Mouse (Mus musculus) thymus, postnatal 36 days (tissue): Measurements from ENCODE around the gene Fam149a.
"Not testable (repeated sequence)": the region's sequence is repeated elsewhere in the genome, so short reads cannot be mapped to it uniquely, and the experiment has no call there.

Source experiments
- DNase-seq, 2 experiments: peaks; one replicate each; pipeline ENCODE4 v3.0.0; 2022; ENCODE audit warnings: mixed read lengths in 2 of 2

Fam149a gene

GRCm38 (mm10) chr8:45330856-45331255 is 51.2 kb downstream of the Fam149a start:
- no peak for DNase-seq

DNA sequence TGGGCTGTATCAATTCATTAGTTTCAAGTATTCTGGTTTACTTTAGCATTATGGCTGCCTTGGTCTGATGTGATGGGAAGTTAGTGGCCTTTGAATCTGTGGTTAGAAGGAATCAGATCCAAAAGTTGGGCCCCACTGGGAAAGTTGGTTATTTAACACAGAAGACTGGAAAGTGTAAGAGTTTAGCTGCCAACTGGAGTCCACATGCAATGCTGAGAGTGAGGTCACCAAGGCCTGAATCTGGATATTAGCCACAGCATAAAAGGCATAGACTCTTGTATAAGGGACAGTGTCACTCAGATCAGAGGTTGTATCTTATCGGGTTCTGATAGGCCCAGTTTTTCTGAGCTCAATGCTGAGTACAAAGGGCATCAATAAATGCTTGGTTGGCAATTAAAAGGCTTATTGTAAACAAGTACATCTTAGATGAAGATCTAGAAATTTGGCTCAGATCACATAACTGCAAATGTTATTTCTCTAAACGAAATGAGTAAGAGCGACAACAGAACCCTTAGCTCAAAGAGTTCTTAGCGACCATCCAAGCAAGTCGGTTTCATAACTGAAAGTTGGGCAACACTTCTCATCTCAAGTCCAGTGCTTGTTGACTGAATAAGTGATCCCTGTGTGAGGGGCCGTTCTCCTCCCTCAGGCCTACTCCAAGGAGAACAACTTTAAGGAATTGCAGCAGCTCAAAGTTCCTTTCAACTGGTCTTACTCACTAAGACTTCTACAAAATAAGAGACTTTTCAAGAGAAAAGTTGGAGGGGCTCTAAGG is 52.7 kb downstream of the Fam149a start:
- DNase-seq = no peak

- DNase-seq = not testable (repeated sequence)
Measured at GRCm38 (mm10) chr8:45327076-45327475, 55.0 kb downstream of the Fam149a start.

DNA sequence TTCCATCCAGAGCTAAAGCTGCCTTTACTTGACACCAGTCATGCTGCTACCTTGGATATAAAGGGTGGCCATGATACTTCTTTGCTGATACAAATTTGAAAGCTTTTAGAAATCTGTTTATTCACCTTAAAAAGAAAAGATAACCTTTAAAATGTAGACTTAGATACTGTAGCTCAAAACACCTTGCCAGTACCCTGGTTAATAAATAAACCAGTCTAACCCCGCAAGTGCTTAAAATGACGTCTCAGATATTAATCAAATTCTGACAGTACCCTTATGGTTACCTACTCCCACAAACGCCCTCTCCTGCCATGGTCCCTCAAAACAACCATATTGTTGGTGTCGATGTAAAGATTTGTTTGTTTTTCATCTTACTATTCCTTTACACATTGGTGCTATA is 57.9 kb downstream of the Fam149a start:
- DNase-seq = no peak

GRCm38 (mm10) chr8:45321365-45321764 is 60.7 kb downstream of the Fam149a start:
- no peak for DNase-seq

- no peak for DNase-seq
Measured at GRCm38 (mm10) chr8:45320930-45321329, 61.2 kb downstream of the Fam149a start.

GRCm38 (mm10) chr8:45310967-45311366 is 71.1 kb downstream of the Fam149a start:
- no peak for DNase-seq

DNA sequence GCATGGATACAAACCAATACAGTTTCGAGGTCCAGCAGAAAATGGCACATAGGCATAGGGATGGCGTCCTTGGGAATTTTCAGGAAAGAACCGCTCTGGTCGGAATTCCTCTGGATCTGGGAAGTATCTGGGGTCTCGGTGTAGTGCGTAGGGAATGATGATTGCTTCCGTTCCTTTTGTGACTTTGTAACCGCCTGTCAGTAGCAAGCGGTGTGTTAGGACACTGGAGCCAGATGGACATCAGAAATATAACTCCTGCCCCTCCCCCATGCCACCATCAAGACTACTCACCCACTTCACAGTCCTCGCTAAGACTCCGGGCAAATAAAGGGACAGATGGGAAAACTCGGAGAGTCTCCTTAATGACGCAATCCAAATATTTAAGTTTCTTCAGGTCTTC is 73.7 kb downstream of the Fam149a start, which contains the start of gene Gm45753:
Gm45753 (minus strand) TSS at position 101 of the 400 bp plus-strand sequence.
- no peak for DNase-seq

GRCm38 (mm10) chr8:45305479-45305878 is 76.6 kb downstream of the Fam149a start:
- no peak for DNase-seq

DNA sequence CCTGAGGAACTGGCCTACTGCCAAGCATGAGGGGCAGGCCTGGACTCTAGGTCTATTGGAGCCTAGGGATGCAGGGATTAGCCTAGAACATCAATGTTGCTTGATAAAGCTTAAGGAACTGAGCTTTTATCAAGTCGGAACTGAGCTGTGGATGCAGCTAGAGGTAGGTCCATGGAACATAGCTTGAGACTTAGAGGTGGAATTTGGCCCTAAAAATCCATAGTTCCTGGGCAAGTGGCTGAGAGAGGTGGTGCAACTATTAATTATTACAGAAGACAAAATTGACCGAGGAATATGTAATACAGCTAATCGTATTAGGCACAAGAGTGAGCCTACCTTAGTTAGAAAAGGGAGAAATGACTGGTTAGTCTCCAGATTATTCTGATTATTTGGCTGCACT is 77.7 kb downstream of the Fam149a start:
- DNase-seq = no peak

DNA sequence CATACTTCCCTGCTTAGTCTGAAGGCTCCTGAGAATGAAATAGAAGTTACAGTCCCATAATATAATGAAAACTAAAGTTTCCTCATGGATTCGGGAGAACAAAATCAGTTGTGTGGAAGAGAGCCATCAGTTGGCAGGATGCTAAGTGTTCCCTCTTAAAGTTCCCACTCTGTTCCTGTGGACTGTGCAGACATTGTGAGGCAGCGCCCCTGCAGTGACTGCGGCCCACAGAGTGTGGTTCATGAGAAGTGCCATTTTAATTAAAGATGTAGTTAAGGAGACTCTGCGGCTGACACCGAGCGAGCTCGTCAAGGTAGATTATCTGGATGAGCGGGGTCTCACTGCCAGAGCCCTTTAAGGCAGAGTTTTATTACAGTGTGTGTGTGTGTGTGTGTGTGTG is 79.7 kb downstream of the Fam149a start:
- DNase-seq = no peak

DNA sequence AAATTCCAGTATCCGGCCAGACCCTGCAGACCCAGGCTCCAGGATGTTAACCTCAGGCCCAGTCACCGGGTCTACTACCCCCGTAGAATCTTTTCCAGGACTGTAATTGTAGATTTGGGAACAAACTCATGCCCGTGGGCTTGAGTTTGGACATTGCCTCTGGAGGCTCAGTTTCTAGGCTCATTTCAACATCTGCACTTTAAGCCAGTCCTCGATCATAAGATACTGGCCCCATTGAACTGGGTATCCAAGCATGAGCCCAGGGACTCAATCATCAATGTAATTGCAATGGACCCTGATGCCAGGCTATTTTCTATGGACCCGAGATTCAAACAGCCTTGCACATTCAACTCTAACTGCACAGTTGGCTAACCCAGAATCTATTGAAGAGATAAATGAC is 86.8 kb downstream of the Fam149a start:
- no peak for DNase-seq

DNA sequence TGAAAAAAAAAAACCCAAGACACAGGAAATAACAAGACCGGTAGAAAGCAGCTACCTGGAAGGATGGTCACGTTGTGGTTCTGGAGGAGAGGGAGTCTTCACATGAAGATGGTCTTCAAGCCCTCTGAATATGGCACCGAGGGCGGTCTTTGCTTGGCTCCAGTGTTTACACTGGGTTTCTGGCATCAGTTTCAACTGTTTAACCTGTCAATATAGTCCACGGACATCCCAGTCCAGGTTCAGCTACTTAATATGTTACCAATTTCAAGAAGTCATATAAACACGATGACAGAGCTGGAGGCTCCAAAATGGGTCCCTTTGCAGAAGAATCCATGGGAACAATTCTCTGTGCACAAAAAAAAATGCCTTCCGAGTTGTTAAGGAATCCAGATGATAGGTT is 87.4 kb downstream of the Fam149a start, which contains the start of gene Klkb1:
Klkb1 (minus strand) TSS at position 173 of the 400 bp plus-strand sequence.
- no peak for DNase-seq

DNA sequence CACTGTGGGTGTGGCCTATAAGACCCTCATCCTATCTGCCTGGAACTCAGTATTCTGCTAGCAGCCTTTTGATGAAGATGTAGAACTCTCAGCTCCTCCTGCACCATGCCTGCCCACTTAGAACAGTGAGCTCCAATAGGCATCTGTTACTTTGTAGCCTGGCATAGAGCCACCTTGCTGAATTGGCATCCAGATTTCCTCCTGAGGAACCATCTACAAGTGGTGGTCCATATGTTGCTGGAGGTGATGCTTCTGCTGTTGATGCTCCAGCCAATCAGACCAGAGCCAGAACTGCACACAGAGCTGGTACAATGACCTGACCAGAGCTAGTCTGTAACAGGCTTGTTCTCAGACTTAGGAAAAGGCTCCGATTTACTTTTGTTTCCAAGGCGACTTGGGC is 90.3 kb downstream of the Fam149a start:
- no peak for DNase-seq
